Mouse (Mus musculus) ES-Bruce4 (cell line): ENCODE measurements around the gene Cyp24a1. TPM values are rescaled to one million over a fixed set of nuclear protein-coding genes. Genes with fewer than 3 reads are reported as not detected.
A peak's percentile ranks its signal among the peaks of the same experiment; 100 is the strongest.

ENCODE experiments used
- H3K27ac ChIP-seq: 2 replicates; pipeline ENCODE4 v1.5.1; 2012; ENCODE audit warnings: low read length, inconsistent platforms; ENCODE audit not compliant: insufficient read depth
- H3K27me3 ChIP-seq: 2 replicates; pipeline ENCODE4 v1.6.1; 2012; ENCODE audit warnings: mild to moderate bottlenecking, low read length, inconsistent platforms; ENCODE audit not compliant: control insufficient read depth, poor library complexity, insufficient read depth, severe bottlenecking
- H3K36me3 ChIP-seq: 2 replicates; pipeline ENCODE4 v1.6.1; 2012; ENCODE audit warnings: inconsistent platforms, mild to moderate bottlenecking, low read length, moderate library complexity; ENCODE audit not compliant: control insufficient read depth, poor library complexity, insufficient read depth, severe bottlenecking
- H3K4me1 ChIP-seq: one replicate; pipeline ENCODE4 v1.8.1; 2011; ENCODE audit warnings: low read length; ENCODE audit not compliant: control insufficient read depth, insufficient read depth
- H3K4me3 ChIP-seq: 2 replicates; pipeline ENCODE4 v1.5.1; 2011; ENCODE audit warnings: low read depth, mild to moderate bottlenecking, low read length
- H3K9ac ChIP-seq: 2 replicates; pipeline ENCODE4 v1.6.1; 2012; ENCODE audit warnings: low read depth, mild to moderate bottlenecking, inconsistent platforms; ENCODE audit not compliant: poor library complexity, severe bottlenecking
- H3K9me3 ChIP-seq: replicated peaks from 2 replicates; pipeline ENCODE4 v1.6.1; 2012; ENCODE audit warnings: mild to moderate bottlenecking, low read length, inconsistent platforms; ENCODE audit not compliant: control insufficient read depth, poor library complexity, insufficient read depth, severe bottlenecking
- CTCF ChIP-seq: IDR thresholded peaks from one replicate; pipeline ENCODE4 v1.8.1; 2011; ENCODE audit warnings: low read depth, low read length
- EP300 ChIP-seq: IDR thresholded peaks from 2 replicates; pipeline ENCODE4 v1.6.1; 2011; ENCODE audit warnings: low read depth, low read length; ENCODE audit not compliant: insufficient read depth
- POLR2A ChIP-seq: IDR thresholded peaks from one replicate; pipeline ENCODE4 v1.8.1; 2011; ENCODE audit warnings: low read length; ENCODE audit not compliant: insufficient read depth
- polyA plus RNA-seq: library from polyadenylated mRNA; stranded (reverse); fragments of >200 nt; gene quantifications from 2 replicates; pipeline ENCODE4 v1.2.4, GENCODE M21; 2011; ENCODE audit warnings: low read depth; ENCODE audit not compliant: missing spikeins, insufficient read depth, insufficient read length

The Cyp24a1 gene
- polyA plus RNA-seq, 1 experiment, result not detected

DNA sequence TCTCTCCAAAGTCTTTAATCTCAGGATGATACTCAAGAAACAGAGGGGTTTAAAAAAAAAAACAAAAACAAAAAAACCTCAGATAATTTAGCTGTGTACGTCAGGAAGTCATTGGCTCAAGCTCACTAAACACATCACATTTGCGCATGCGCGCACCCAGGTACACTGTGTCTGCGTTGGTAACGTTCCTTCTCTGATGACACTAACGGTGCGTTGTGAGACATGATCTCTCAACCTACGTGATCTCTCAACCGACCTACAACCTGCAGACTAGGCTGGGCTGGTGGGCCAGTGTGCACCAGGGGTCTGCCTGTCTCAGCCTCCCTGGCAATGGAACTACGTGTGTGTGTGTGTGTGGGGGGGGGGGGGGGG, 37.8 kb upstream of the Cyp24a1 start:
- H3K27me3 ChIP-seq, result no peaks in the 10 kb centered on the region
- no peaks in the 10 kb centered on the region for H3K36me3 ChIP-seq
- H3K27ac ChIP-seq, result no peak overlapping the region
- no peak overlapping the region for H3K4me3 ChIP-seq
- no peaks in the 10 kb centered on the region for H3K4me1 ChIP-seq
- H3K9ac ChIP-seq, result no peak overlapping the region
- H3K9me3 ChIP-seq, result no peaks in the 10 kb centered on the region
- TF ChIP-seq CTCF, result no peak
- TF ChIP-seq POLR2A, result no peak
- no peak for TF ChIP-seq EP300

DNA sequence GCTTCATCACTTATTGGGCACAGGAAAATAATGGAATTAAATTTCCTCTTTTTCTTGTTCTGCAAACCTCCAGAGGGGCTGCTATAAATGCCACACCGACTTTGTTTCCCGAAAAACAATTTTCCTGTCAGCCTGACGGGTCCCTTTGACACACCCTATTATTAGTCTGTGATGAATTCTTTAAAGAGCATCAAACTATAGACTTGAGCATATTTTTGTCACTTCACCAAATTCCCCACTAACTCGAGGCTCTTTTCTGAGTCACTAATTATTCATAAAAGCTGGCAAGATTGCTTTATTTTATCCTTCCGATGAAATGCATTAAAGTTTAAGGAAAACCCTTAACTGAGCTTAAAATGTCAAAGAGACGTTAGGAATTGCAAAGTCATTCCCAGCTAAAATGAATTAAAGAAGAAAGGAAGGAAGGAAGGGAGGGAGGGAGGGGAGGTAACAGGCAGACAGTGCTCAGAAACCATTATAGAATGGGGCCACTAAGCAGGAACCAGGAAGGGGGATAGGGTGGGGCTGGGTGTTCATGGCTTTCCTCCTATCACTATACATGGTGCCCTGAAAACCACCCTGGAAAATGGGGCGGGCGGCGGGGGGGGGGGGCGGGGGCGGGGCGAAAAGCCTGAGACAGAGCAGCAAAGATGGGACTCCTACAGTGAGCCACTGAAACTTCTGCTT, 37.3 kb upstream of the Cyp24a1 start:
- no peak overlapping the region for H3K27ac ChIP-seq

DNA sequence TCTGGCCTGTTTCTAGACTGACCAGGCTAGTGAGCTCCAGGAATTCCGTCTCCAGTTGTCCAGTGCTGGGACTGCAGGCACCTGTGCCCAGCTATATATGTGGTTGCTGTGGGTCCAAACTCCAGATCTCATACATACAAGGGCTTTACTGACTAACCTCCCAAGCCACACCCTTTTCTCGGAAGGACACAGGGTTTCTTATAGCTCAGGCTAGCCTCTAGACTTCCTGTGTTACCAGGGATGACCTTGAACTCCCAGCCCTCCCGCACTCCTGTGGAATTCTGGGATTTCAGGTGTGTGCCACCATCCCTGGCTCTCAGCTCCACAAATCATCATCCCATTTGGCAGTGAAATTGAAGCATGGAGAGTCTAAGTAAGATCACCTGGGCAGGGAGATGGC, 33.3 kb upstream of the Cyp24a1 start:
- Histone ChIP-seq H3K9ac (no peak overlapping the region), H3K4me1 (peaks cover 2% of the 10 kb centered on the region), H3K9me3 (no peaks in the 10 kb centered on the region), H3K27ac (peak overlapping the region; percentile 94), H3K36me3 (no peaks in the 10 kb centered on the region), H3K4me3 (0 out of 2 replicates have a peak overlapping the region, but pooled peaks have one; percentile 16), H3K27me3 (no peaks in the 10 kb centered on the region)
- peak; percentile 29; the same call in 1 of the 2 replicates for TF ChIP-seq EP300
- no peak for TF ChIP-seq POLR2A
- no peak for TF ChIP-seq CTCF

More for the DNA sequence above, 37.3 kb upstream of the Cyp24a1 start:
- Histone ChIP-seq H3K4me1 (no peaks in the 10 kb centered on the region), H3K27me3 (no peaks in the 10 kb centered on the region), H3K9ac (no peak overlapping the region), H3K4me3 (no peak overlapping the region), H3K36me3 (no peaks in the 10 kb centered on the region), H3K9me3 (no peaks in the 10 kb centered on the region)
- TF ChIP-seq POLR2A (no peak), EP300 (no peak), CTCF (no peak)

DNA sequence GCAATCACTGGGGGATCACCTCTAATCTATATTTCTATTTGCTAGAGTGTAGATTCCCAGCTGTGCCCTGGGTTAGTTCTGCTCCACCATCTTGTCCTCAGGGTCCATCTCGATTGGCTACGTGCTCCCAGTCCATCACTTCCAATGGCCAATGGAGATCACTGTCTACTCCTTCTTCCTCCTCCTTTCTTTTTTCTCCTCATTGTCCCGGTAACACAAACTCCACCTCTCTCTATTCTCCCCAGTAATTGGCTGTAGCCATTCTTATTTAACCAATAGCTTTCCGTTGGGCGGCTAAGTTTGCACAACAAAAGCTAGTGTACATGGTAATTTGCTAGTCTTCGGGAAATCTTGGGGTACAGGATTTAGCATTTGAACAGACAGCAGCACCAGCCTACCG, 32.8 kb upstream of the Cyp24a1 start:
- TF ChIP-seq EP300 (no peak), POLR2A (no peak)
- Histone ChIP-seq H3K36me3 (no peaks in the 10 kb centered on the region), H3K9me3 (no peaks in the 10 kb centered on the region), H3K9ac (no peak overlapping the region), H3K4me1 (peaks cover 2% of the 10 kb centered on the region), H3K4me3 (no peak overlapping the region), H3K27me3 (no peaks in the 10 kb centered on the region), H3K27ac (peak overlapping the region; percentile 94)

DNA sequence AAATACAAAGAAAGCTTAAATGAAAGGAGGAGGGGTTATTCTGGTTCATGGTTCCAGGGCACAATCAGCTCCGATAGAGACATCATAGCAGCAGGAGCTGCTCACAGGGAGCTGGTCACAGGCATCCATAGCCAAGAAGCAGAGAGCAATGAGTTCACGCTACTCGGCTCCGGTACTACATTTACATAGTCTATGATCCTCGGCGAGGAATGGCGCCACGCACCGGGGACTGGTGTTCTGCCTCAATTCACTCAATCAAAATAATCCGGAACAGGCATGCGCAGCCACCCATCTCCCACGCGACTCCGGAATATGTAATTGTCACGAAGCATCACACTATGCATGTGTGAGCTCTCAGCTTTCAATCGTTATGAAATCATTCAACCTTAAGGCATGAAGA, 31.1 kb upstream of the Cyp24a1 start:
- no peak overlapping the region for H3K4me3 ChIP-seq
- no peaks in the 10 kb centered on the region for H3K9me3 ChIP-seq
- no peaks in the 10 kb centered on the region for H3K27me3 ChIP-seq
- no peak overlapping the region for H3K27ac ChIP-seq
- TF ChIP-seq CTCF (no peak), EP300 (no peak), POLR2A (no peak)
- no peak overlapping the region for H3K9ac ChIP-seq
- no peaks in the 10 kb centered on the region for H3K36me3 ChIP-seq
- H3K4me1 ChIP-seq, result peaks cover 2% of the 10 kb centered on the region

DNA sequence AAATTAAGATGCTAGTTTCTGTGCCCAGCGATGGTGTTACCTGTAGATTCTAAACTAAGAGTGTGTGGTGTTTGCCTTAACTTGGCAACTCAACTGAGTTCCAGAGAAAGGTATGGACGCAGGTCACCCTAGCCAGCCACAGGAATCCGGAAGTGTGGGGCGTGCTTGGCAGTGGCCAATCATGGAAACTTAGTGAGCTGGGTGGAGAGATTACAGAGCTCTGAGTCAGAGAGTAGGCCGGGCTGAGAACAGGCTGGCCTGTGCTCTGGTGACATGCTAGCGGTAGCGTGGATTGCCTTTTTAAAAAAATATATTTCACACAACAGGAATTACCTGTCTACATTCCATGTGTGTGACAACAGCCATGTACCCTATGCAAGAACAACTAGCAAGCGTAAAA, 29.6 kb upstream of the Cyp24a1 start:
- no peak overlapping the region for H3K27ac ChIP-seq
- no peak for TF ChIP-seq CTCF
- no peak for TF ChIP-seq EP300
- TF ChIP-seq POLR2A, result no peak
- H3K9me3 ChIP-seq, result no peaks in the 10 kb centered on the region
- H3K4me1 ChIP-seq, result peaks cover 2% of the 10 kb centered on the region
- no peak overlapping the region for H3K4me3 ChIP-seq
- H3K27me3 ChIP-seq, result no peaks in the 10 kb centered on the region
- no peak overlapping the region for H3K9ac ChIP-seq
- no peaks in the 10 kb centered on the region for H3K36me3 ChIP-seq
